Mouse (Mus musculus) midbrain, embryonic 14.5 days (tissue): ENCODE results near the gene Heph. TPM values are rescaled to one million over a fixed set of nuclear protein-coding genes. Genes with fewer than 3 reads are reported as not detected.
"Not testable (repeated sequence)": the region's sequence is repeated elsewhere in the genome, so short reads cannot be mapped to it uniquely, and the experiment has no call there.

Experiments
- ATAC-seq: fragments of 200-750 bp; cut with Nextera tagmentation; 2 replicates; pipeline ENCODE4 v1.8.0; 2017; ENCODE audit warnings: moderate number of reproducible peaks, moderate library complexity; ENCODE audit not compliant: low FRiP score, low TSS enrichment
- DNase-seq: peaks from one replicate; pipeline ENCODE4 v3.0.0-alpha.2; 2015
- H3K27ac ChIP-seq: fragments of 300-500 bp; sonication (generic); replicated peaks from 2 replicates; pipeline ENCODE4 v1.5.1; 2014; ENCODE audit warnings: mild to moderate bottlenecking, low read depth, low read length, moderate library complexity
- H3K27me3 ChIP-seq: fragments of 300-500 bp; sonication (generic); 2 replicates; pipeline ENCODE4 v1.6.1; 2014; ENCODE audit warnings: low read length, control low read depth, mixed read lengths; ENCODE audit not compliant: control insufficient read depth, insufficient read depth
- H3K36me3 ChIP-seq: fragments of 300-500 bp; sonication (generic); 2 replicates; pipeline ENCODE4 v1.6.1; 2014; ENCODE audit warnings: low read length, control low read depth; ENCODE audit not compliant: control insufficient read depth, insufficient read depth
- H3K4me1 ChIP-seq: fragments of 300-500 bp; sonication (generic); 2 replicates; pipeline ENCODE4 v1.6.1; 2014; ENCODE audit warnings: mild to moderate bottlenecking, antibody characterized with exemption, low read length, control low read depth; ENCODE audit not compliant: control insufficient read depth, insufficient read depth
- H3K4me2 ChIP-seq: fragments of 300-500 bp; sonication (generic); 2 replicates; pipeline ENCODE4 v1.6.1; 2014; ENCODE audit warnings: mild to moderate bottlenecking, low read length, moderate library complexity
- H3K4me3 ChIP-seq: fragments of 300-500 bp; sonication (generic); replicated peaks from 2 replicates; pipeline ENCODE4 v1.5.1; 2014; ENCODE audit warnings: low read depth, low read length
- H3K9ac ChIP-seq: fragments of 300-500 bp; sonication (generic); replicated peaks from 2 replicates; pipeline ENCODE4 v1.6.1; 2014; ENCODE audit warnings: mild to moderate bottlenecking, low read length, moderate library complexity
- H3K9me3 ChIP-seq: fragments of 300-500 bp; sonication (generic); 2 replicates; pipeline ENCODE4 v1.6.1; 2016; ENCODE audit warnings: low read length, control low read depth, mixed read lengths; ENCODE audit not compliant: control insufficient read depth
- WGBS: fragments of 180-500 bp; shearing (Covaris S2); extraction: QIAGEN DNeasy Blood & Tissue Kit; methylation state at CpG from one replicate; pipeline ENCODE4 v1.1.7; 2014; 5-methylcytosine and 5-hydroxymethylcytosine counted together
- polyA plus RNA-seq: library from polyadenylated mRNA; unstranded; fragments of >200 nt; fragmentation: Nextera tagmentation; extraction: Ambion mirVana; gene quantifications from 2 replicates; pipeline ENCODE4 v1.2.1, GENCODE M21; 2014

Heph gene
- polyA plus RNA-seq: 2.0 and 6.2 TPM in 2 replicates

DNA sequence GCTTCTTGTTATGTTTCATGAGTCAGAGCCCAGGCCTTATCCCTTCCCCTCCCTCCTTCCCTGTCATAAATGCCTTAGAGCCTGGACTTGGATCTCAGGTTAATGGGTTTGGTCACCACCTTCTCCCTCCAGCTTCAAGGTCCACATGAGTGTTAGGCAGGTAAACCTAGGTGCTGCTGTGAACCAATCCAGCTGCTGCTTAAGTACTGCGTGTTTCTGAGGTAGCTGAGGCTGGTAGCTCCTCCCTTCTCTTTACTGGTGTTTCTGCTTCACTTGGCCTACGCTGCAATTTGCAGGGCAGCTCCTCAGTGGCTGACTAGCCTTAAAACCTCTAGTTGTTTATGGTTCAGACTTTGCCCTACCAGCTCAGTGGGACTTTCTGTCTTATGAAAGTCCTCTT lies at the start of gene Heph:
Gene Heph (plus strand): TSS at position 211 of the 400 bp plus-strand sequence.
- H3K36me3 ChIP-seq: no peaks in the 10 kb centered on the region
- 64% methylated on average over 2 of the region's 2 CpGs for WGBS

DNA sequence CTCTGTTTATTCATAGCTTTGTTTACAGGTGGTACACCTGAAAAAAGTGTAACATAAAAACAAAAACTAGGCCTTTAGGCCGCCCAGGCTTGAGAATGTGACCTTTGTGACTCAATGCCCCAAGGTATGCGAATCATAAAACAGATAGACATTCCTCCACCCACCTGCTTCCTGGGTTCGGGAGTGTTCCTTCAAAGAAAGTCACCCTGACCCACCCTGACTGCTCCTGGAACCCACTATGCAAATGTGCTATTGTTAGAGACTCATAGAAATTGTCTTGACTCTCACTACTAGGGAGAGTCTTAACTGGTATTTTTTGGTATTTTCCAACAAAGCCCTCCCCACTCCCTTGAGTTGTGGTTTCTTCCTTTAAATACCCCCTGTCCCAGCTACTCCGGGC lies 39.8 kb upstream of the Heph start:
- not testable (repeated sequence) for H3K4me3 ChIP-seq, H3K4me2 ChIP-seq, H3K27me3 ChIP-seq, ATAC-seq, H3K4me1 ChIP-seq, H3K9ac ChIP-seq, H3K9me3 ChIP-seq, DNase-seq, H3K27ac ChIP-seq, H3K36me3 ChIP-seq
- 81% methylated on average over 4 of the region's 4 CpGs for WGBS

More for the DNA sequence above, at the start of gene Heph:
- no peaks in the 10 kb centered on the region for H3K4me1 ChIP-seq
- H3K4me2 ChIP-seq: peak within 1 kb of the TSS; percentile 35
- no peaks in the 10 kb centered on the region for H3K27me3 ChIP-seq
- H3K4me3 ChIP-seq: peak within 1 kb of the TSS; percentile 15; the same call in 1 of the 2 replicates
- H3K9ac ChIP-seq: no peak within 1 kb of the TSS
- H3K27ac ChIP-seq: no peak within 1 kb of the TSS
- H3K9me3 ChIP-seq: no peaks in the 10 kb centered on the region
- ATAC-seq (no peak), DNase-seq (no peak)

DNA sequence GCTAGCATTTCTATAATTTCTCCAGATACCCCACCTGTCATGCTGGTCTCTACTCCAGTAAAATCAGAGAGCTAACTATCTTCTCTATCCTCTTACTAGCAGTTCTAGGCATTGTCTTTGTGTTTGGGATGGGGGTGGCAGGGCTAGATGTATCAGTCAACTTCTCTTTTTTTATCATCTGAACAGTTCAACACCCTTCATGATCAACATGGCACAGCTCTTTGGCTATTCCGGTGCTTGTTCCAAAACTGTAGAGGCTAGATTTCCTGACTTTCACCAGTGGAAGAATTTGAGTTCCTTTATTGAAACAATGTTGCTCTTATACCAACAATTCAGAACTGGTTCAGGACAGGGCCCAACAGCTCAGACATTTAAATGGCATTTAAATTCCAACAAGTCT lies 38.2 kb upstream of the Heph start:
- Histone ChIP-seq H3K36me3 (no peaks in the 10 kb centered on the region), H3K27ac (no peak overlapping the region), H3K9me3 (no peaks in the 10 kb centered on the region), H3K9ac (no peak overlapping the region), H3K4me2 (no peak overlapping the region), H3K4me3 (no peak overlapping the region), H3K27me3 (no peaks in the 10 kb centered on the region), H3K4me1 (no peaks in the 10 kb centered on the region)
- 93% methylated on average over 1 of the region's 1 CpGs for WGBS
- DNase-seq: no peak
- no peak for ATAC-seq

DNA sequence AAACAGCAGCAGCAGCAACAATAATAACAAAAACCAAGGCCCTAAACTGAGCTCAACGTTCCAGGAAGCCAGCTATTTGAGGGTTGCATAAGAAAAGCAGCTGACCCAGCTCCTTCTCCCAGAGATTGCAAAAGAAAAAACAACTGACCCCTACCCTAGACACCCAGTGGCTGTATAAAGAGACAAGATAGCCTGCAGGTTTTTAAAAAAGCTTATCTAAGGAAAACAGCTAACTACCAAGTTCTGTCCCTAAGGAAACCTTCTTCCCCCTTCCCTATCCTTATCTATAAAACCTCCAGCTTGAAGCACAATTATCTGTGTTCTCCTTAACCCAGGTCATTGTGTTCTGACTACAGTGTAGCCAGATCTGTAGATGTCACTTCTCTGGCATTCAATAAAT lies 37.4 kb upstream of the Heph start:
- WGBS: 57% methylated on average over 1 of the region's 1 CpGs

DNA sequence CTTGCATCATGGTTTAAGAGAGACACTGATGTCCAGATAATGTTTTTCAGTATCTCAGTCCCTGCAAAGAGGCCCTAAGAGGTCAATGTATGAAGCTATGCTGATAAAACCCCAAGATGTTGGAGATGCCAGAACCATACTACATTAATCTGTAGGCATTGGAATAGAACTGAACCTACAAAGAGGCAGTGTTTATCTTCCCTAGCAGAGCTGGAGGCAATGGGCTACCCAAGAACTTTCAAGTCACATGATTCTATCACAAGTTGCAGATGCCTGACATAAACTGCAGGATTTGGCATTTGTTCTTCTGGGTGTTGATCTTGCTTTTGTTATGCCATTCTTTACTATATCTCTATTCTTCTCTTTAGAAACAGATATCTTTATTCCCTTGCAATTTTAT lies 35.8 kb upstream of the Heph start:
- Histone ChIP-seq H3K4me2 (no peak overlapping the region), H3K36me3 (no peaks in the 10 kb centered on the region), H3K9ac (no peak overlapping the region), H3K9me3 (no peaks in the 10 kb centered on the region), H3K27me3 (no peaks in the 10 kb centered on the region), H3K27ac (no peak overlapping the region), H3K4me1 (no peaks in the 10 kb centered on the region), H3K4me3 (no peak overlapping the region)
- ATAC-seq (no peak), DNase-seq (no peak)

More for the DNA sequence above, 37.4 kb upstream of the Heph start:
- DNase-seq (no peak), ATAC-seq (no peak)
- Histone ChIP-seq H3K4me1 (no peaks in the 10 kb centered on the region), H3K4me3 (no peak overlapping the region), H3K36me3 (no peaks in the 10 kb centered on the region), H3K27me3 (no peaks in the 10 kb centered on the region), H3K4me2 (no peak overlapping the region), H3K27ac (no peak overlapping the region), H3K9me3 (no peaks in the 10 kb centered on the region), H3K9ac (no peak overlapping the region)

DNA sequence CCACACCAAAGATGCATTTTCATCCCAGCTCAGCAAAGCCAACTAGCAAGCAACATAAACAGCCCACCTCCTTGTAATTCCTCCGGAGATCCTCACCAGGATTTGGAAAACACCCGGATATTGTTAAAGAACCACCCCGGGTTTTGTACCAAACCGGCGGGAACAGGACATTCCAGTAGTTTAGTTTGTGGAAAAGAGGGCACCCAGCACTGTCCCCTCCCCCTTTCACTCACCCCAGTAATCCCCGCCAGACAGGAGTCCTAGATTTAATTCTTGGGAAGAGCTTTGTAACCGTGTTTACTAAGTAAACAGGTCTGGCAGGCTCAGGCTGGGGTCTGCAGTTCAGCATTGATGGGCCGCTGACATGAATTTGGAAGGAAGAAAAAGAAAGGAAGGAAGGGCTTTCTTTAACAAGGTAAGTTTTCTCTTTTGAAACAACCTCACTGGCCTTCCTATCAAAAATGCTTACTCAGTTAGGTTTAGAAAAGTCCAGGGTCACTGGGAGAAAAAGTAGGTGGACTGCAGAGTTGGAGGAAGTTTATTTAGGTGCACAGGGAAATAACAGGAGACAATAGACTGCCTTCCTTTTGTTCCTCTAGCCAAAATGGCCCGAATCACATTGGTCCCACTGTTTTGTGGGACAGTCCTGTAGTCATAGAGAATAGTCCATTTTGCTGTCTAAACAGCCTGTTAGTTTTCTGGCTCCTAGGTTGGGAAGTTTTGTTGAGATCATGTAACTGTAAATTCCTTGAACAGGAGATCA lies 1.2 kb downstream of the Heph start, which contains the start of gene Hsf3:
Gene Hsf3 (minus strand): TSS at position 94 of the 763 bp plus-strand sequence.
- Histone ChIP-seq H3K4me2 (peak within 1 kb of the TSS; percentile 35), H3K4me1 (no peaks in the 10 kb centered on the region), H3K27ac (no peak within 1 kb of the TSS), H3K4me3 (peak within 1 kb of the TSS; percentile 15; the same call in 1 of the 2 replicates), H3K36me3 (no peaks in the 10 kb centered on the region), H3K27me3 (no peaks in the 10 kb centered on the region), H3K9ac (no peak within 1 kb of the TSS), H3K9me3 (no peaks in the 10 kb centered on the region)
- ATAC-seq: peak; percentile 31; the same call in 1 of the 2 replicates
- WGBS: 21% methylated on average over 9 of the region's 9 CpGs
- DNase-seq: peak; percentile 22

DNA sequence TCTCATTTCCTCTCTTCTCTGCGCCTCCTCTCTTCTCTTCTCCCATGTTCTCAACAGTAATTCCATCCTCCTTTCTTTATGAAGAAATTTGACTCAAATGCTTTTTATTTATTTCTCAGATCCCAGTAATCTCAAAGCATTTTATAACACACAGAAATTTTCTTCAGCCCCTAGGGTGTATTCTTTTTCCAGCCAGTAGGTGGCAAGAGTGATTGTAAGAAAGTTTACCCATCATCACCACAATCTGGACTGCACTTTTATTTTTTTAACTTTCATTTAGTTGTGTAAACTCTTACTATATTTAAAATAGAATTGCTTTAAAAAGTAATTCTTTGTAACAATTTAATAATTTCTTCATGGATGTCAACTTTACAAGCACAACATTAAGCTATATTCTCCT lies 46.4 kb downstream of the Heph start:
- ATAC-seq (no peak), DNase-seq (peak; percentile 19)
- no peaks in the 10 kb centered on the region for H3K9me3 ChIP-seq

More for the DNA sequence above, 46.4 kb downstream of the Heph start:
- Histone ChIP-seq H3K4me2 (no peak overlapping the region), H3K36me3 (no peaks in the 10 kb centered on the region), H3K4me1 (no peaks in the 10 kb centered on the region), H3K27ac (no peak overlapping the region), H3K27me3 (no peaks in the 10 kb centered on the region), H3K9ac (no peak overlapping the region), H3K4me3 (no peak overlapping the region)
- 71% methylated on average over 1 of the region's 1 CpGs for WGBS
